Mouse (Mus musculus): ENCODE data around the gene Stk16. TPM values are rescaled to one million over a fixed set of nuclear protein-coding genes. Genes with fewer than 3 reads are reported as not detected.

Gene Stk16
- total RNA-seq, 1 experiment from 2014 or later = 35.5 TPM

DNA sequence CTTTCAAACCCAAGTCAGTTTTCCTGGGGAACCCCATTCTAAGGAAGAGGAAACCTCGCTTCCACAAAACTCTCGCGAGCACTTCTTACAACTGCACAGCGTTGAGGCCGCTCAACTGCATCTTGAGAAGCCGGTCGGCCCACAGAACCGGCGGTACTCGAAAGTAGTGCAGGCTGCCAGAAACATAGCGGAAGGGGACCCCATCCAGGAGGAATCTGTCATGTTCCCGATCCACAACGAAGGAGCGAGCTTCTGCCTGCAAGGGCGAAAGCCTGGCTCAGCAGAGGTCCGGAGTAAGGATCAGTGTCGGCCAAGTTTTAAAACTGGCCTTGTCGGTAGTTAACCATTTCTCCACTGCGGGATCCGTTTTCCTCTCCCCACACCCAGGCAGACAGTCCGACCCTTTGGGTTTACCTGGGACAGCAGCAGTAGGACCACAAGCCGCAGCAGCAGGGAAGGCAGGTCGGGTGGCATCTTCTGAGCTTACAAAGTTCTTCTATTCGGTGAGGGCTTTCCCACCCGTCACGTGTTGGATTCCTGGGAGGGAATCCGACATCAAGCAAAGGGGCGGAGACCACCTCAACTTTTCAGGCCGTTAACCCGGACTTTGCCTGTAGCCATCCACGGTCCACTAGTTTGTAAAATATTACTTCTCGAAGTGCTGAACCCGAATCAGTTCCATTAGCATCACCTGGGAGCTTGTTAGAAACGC lies 1.5 kb upstream of the Stk16 start:
- no peak for ATAC-seq (replicated peaks; ENCODE audit: insufficient number of reproducible peaks, low FRiP score, low TSS enrichment, poor library complexity, severe bottlenecking)

DNA sequence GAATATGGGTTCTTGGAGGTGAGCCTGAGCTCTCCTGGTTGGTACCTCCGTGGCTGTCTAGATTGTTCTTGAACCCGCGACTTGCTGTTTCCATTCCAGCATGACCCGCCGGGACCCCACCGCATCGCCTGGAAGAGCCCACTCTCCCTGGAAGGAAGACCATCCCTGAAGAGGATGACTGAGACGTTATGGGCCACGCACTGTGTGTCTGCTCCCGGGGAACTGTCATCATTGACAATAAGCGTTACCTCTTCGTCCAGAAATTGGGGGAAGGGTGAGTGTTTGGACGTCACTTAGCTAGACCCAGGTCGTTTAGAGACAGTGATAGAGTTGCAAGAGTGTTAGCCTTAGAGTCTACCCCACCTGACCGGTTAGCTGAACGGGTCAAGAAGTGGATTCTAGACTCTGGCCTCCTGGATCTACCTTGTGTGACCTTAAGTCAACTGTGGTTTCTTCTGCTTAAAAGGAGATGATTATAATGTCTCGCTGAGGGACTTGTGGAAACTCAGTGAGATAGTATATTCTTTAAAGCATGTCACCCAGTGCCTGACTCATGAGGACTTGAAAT lies 587 bp downstream of the Stk16 start:
- no peak for ATAC-seq (replicated peaks; ENCODE audit: insufficient number of reproducible peaks, low FRiP score, low TSS enrichment, poor library complexity, severe bottlenecking)

DNA sequence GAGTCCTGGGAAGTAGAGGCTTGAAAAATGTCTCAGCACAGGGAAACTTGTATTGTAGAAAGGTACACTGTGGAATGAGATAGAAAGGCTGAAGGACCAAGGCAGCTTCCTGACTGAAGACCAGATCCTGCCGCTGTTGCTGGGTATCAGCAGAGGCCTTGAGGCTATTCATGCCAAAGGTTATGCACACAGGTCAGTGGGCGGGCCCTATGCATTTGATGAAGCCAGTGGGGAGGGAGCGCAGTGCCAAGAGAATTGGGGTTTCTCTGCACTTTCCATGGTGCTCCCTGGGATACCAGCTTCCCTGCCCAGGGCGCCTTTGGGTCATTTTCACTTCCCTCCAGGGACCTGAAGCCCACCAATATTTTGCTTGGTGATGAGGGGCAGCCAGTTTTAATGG lies 1.9 kb downstream of the Stk16 start:
- no peak for ATAC-seq (replicated peaks; ENCODE audit: insufficient number of reproducible peaks, low FRiP score, low TSS enrichment, poor library complexity, severe bottlenecking)

DNA sequence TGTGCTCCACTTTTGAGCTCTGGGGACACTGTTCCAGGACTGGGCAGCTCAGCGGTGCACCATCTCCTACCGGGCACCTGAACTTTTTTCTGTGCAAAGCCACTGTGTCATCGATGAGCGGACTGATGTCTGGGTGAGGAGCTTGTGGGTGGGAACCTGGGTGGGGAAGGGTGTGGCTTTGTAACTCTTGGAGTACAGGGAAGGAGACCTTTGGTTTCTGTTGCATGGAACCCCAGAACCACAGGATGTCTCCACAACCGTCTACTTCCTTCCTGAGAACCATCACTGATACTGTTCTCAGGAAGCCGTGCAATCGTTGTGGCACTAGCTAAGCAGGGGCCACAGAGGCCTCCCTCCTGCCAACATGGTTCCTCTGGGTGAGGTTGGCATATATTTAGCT lies 2.5 kb downstream of the Stk16 start:
- ATAC-seq (replicated peaks; ENCODE audit: insufficient number of reproducible peaks, low FRiP score, low TSS enrichment, poor library complexity, severe bottlenecking) = peak; percentile 40

DNA sequence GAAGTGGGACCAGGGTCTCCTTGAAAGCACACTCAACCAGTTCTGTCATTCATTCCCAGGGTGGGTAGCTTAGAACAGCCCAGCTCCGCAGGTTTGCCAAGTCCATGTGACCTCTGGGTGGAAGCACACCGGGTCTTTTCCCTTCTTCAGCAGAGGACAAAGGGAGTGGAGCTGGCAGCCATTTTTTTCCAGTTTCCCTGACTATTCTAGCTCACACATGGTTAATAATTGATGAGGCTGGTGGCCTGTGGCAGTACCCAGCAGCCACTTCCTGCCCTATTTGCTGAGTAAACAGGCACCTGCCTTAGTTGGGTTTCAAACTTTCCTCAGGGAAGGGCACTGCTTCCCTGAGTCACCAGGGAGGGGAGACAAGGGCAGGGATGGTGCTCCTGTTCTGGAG lies 3.8 kb downstream of the Stk16 start:
- ATAC-seq (replicated peaks; ENCODE audit: insufficient number of reproducible peaks, low FRiP score, low TSS enrichment, poor library complexity, severe bottlenecking) = no peak

DNA sequence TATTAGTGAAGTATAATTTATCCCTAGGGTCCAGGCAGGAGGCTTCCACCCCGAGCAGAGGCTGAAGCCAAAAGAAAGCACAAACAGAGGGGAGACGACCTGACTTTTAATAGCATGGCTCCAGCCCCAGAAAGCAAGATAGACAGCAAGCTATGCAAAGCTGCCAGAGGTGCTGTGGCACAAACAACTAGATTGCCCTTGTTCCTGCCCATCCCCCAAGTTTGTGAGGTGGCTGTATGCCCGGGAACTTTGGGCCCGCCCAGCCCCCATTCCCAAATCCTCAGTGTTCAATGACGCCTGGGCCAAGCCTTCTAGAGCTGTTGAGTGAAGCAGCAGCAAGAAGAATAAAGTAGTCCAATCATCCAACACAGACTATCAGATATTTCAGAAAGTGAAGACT lies 4.2 kb downstream of the Stk16 start:
- ATAC-seq (replicated peaks; ENCODE audit: insufficient number of reproducible peaks, low FRiP score, low TSS enrichment, poor library complexity, severe bottlenecking) = no peak

DNA sequence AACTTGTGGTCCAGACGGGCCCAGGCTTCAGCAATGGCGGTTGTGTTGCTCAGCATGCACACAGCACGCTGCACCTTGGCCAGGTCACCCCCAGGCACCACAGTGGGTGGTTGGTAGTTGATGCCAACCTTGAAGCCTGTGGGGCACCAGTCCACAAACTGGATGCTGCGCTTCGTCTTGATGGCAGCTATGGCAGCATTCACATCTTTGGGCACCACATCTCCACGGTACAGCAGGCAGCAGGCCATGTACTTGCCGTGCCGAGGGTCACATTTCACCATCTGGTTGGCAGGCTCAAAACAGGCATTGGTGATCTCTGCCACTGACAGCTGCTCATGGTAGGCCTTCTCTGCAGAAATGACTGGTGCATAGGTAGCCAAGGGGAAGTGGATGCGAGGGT lies 5.1 kb downstream of the Stk16 start:
- no peak for ATAC-seq (replicated peaks; ENCODE audit: insufficient number of reproducible peaks, low FRiP score, low TSS enrichment, poor library complexity, severe bottlenecking)

DNA sequence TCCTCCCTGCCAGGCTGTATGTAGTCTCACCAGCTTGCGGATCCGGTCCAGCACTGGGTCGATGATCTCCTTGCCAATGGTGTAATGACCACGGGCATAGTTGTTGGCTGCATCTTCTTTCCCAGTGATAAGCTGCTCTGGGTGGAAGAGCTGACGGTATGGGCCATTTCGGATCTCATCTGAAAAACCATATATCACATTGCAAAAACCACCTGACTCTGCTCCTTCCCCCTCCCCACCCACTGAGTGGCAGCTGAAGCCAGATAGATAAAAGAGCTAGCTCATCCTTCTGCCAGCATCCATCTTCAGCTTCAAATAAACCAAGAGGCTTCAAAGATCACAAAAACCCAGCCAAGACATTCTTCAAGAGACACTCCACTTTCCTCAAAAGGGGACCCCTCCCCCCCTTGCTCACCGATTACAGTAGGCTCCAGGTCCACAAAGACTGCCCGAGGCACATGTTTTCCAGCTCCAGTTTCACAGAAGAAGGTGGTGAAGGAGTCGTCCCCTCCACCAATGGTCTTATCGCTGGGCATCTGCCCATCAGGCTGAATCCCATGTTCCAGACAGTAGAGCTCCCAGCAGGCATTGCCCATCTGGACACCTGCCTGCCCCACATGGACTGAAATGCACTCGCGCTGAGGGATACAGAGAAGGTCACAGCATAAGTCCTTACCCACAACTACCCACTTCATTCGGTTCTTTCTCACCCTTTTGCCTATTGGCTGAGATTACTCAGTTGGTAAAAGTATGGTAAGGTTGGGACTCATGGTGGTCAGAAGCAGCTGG lies 6.4 kb downstream of the Stk16 start:
- ATAC-seq (replicated peaks; ENCODE audit: insufficient number of reproducible peaks, low FRiP score, low TSS enrichment, poor library complexity, severe bottlenecking) = no peak

DNA sequence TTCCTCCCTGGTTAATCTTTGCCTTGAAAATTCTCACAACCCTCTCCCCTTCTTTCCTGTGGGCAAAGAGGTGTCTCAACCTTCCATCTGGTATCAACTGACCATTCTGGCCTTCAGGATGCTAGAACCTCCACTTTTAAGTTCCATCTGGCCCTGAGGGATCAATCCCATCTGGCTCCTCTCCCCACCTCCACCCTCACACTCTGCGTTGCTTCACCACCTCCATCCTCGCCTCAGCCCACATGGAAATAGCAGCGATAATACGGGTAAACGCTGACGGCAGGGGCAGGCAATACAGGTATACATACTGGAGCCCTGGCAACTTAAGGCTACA lies 7.2 kb downstream of the Stk16 start:
- no peak for ATAC-seq (replicated peaks; ENCODE audit: insufficient number of reproducible peaks, low FRiP score, low TSS enrichment, poor library complexity, severe bottlenecking)

DNA sequence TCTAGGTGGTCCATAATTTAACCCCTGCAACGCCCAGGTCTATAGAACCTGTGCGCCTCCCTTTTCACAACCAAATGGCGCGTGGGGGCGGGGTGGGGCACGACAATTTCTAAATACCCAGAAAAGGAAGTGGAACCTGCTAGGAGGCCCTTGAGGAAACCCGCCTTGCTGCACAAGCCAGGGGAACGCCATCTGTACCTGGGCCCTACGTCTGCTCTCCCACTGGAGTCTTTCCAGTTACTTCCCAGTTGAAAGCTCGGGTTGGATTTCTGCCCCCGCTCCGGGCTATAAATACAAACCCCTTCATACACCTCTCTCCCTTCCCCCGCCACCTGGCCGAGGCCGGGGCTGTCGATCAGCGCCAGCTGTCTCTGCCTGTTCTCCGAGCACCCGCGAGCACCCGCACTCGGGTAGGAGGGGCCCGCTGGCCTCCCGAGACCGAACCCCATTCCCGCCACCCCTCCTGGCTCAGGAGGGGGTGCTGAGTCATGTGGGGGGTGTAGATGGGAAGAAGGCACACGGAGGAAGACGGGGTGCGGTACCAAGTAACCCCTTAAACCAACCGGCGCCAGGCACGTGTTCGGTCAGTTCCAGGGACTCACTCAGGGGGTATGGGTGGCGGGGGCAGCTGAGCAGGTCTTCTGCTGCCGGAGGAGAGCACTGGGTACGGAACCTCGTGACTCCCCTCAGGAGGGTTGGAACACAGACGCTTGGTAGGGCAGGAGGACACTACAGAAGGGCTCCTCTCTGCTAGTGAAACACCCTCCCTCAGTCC lies 7.8 kb downstream of the Stk16 start:
- peak; percentile 4; the same call in 1 of the 2 replicates for ATAC-seq (replicated peaks; ENCODE audit: insufficient number of reproducible peaks, low FRiP score, low TSS enrichment, poor library complexity, severe bottlenecking)

DNA sequence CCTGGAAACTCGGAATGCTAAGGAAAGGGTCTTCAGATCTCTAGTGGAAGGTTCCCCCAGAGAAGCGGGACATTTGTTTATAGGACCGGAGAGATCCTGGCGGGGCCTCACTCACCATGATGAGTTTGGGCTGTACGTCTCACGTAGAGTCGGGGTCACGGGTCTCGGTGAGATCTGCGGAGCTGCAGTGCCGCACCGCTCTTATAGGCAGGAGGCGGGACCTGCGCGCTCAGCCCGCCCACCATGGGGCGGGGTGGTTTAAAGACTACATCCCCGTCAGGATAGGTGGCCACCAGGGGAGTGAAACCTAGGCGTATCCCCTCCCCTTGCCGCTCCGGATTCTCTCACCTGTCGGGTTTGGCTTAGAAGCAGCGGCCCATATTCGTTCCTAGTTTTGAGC lies 8.4 kb downstream of the Stk16 start:
- ATAC-seq (replicated peaks; ENCODE audit: insufficient number of reproducible peaks, low FRiP score, low TSS enrichment, poor library complexity, severe bottlenecking) = peak; percentile 85

DNA sequence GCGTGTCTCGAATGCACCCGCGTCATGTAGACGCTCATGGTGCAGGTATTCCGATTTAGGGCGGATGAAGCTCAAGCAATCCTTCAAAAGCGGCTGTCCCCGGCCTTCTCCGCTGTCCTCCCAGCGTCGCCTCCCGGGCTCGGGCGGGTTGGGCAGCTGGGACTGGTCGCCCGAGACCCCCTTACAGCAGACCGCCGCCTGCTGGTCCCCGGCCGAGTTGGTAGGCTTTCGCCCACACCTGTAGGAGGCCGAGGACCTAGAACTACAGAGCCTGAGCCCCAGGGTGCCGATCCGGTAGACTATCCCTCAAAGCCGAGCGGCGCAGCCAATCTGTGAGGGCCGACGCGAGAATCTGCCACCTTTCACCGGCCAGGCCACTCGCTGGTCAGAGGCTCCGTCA lies 8.9 kb downstream of the Stk16 start, which contains the start of gene Tuba4a:
Gene Tuba4a, minus strand, starts transcription at position 335 of the 400 bp plus-strand sequence.
- peak; percentile 4; the same call in 1 of the 2 replicates for ATAC-seq (replicated peaks; ENCODE audit: insufficient number of reproducible peaks, low FRiP score, low TSS enrichment, poor library complexity, severe bottlenecking)

DNA sequence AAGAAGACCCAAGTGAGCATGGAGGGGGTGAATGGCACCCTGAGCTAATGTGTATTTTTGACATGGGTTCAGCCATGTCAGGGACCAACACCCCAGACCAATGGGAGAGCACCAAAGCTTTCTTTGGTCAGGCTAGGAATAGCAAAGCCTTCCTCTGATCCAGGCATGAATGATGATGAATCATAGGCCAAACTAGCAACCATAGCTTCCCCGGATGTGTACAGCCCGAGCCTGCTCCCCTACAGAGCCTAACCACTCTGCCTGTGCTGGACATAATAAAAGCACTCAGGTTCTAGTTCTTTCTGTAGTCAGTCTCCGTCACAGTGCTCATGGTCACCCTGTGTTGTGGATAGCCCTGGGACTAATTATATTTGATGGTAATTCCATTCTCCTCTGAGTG lies 10.9 kb downstream of the Stk16 start:
- ATAC-seq (replicated peaks; ENCODE audit: insufficient number of reproducible peaks, low FRiP score, low TSS enrichment, poor library complexity, severe bottlenecking) = no peak

DNA sequence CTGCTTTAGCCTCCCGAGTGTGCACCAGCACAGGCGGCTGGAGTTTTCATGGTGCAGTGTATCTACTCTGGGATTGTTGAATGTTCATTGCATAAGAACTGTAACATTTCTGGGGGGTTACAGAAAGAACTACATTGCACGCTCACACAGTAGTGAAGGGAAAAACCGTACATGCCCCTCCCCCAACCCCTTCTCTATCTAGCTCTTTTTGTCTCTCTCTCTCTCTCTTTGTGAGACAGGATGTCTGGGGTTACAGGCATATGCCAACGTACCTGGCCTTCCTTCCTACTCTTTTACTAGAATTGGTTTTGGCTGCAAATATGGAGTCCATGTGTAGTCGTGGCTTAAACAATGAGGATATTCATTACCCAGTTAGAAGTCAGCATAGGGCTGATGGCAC lies 12.3 kb downstream of the Stk16 start:
- no peak for ATAC-seq (replicated peaks; ENCODE audit: insufficient number of reproducible peaks, low FRiP score, low TSS enrichment, poor library complexity, severe bottlenecking)

DNA sequence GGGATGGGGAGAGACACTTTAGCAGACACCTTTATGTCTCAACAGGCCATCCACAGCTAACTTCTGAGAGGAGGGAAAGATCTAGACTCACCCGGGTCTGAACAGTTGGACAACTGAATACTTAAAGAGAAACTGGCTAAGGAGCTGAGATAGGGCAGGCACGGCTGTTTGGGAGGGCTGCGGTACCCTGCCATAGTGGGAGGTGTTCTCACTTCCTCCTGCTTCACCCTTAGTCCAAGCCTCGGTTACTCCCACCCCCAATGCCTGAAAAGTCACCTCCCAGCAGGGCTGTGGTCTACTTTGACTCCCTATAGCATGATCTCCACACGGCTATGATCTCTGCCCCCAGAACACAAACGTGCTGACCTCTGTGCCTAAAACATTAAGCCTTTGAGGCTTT lies 12.9 kb downstream of the Stk16 start:
- no peak for ATAC-seq (replicated peaks; ENCODE audit: insufficient number of reproducible peaks, low FRiP score, low TSS enrichment, poor library complexity, severe bottlenecking)

DNA sequence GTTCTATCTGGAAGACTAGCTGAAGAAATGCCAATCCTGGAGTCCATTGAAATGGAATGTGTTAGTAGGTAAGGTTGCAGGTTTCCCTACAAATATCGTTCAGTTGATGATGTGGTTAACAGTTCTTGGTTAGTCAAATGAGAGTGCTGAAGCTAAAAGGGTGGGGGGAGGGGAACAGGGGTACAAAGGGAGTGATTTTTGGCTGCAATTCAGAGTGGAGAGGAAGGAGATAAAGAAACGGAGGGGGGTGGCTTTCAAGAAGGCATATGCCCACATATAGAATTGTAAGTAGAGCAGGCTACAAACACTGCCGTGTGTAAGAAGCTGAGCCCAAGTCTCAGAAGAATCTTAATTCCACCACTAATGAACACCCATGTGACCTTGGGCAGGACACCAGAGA lies 14.8 kb downstream of the Stk16 start:
- ATAC-seq (replicated peaks; ENCODE audit: insufficient number of reproducible peaks, low FRiP score, low TSS enrichment, poor library complexity, severe bottlenecking) = no peak

DNA sequence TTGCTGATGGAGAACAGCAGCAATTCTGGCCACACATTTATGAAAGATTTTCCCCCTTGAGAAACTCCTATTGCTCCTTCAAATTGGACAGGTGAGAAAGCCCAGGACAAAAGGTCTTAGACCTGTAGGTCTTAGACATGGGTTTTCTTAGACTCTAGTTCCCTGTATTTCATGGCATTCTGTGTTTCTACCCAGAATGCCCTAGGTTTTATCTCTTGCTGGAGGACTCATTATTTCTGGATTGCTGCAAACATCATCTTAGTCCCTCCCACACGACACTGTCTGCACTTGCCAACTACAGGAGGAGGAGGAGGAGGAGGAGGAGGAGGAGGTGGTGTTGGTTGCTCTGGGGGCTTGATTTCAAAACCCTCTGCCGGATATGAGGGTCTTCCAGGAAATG lies 15.5 kb downstream of the Stk16 start:
- ATAC-seq (replicated peaks; ENCODE audit: insufficient number of reproducible peaks, low FRiP score, low TSS enrichment, poor library complexity, severe bottlenecking) = no peak

DNA sequence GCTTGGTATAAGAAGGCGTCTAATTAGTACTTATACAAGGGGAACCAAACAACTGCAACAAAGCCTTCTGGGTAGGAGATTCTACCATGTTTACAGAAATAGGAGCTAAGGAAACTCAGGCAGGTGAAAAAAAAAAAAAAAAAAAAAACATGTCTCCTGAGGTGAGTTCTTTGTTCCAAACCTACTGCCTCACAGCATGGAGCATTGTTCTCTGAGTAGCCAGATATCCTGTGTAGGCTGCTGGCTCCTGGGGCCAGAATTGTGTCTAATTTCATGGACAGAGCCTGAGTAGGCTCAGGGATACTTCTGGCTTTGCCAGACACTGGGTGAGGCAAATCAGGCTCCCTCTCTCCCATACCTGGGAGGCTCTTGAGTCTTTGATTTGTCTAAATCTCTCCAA lies 17.0 kb downstream of the Stk16 start:
- ATAC-seq (replicated peaks; ENCODE audit: insufficient number of reproducible peaks, low FRiP score, low TSS enrichment, poor library complexity, severe bottlenecking) = no peak

DNA sequence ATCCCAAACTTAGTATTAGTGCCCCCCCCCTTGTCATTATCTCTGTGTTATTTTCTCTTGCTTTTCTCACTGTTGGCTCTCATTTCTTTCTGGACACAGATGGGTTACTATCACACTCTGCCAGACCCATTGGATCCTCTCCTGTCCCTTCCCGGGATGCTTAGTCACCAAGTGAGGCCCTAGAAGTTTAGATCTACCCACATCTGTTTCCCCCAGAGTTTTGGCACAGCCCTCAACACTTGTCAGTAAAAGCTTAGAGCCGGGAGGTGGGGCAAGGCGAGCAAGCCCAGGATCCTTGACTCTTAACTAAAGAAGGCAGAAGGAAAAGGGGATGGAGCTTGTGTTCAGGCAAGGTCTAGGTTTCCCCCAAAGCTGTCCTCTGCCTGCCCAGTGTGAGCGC lies 18.5 kb downstream of the Stk16 start:
- ATAC-seq (replicated peaks; ENCODE audit: insufficient number of reproducible peaks, low FRiP score, low TSS enrichment, poor library complexity, severe bottlenecking) = no peak

Data from monocyte, adult 5-6 weeks (primary cell).